Mouse (Mus musculus): ENCODE data around the gene Tmcc1. TPM values are rescaled to one million over a fixed set of nuclear protein-coding genes. Genes with fewer than 3 reads are reported as not detected.
A peak's percentile ranks its signal among the peaks of the same experiment; 100 is the strongest.
"Not testable (repeated sequence)": the region's sequence is repeated elsewhere in the genome, so short reads cannot be mapped to it uniquely, and the experiment has no call there.

Tmcc1 gene
- polyA plus RNA-seq, 1 experiment from 2014 or later, result 26.2 TPM

- H3K4me2 ChIP-seq (ENCODE audit: low read length), result no peak overlapping the region
- peaks cover 18% of the 10 kb centered on the region for H3K4me1 ChIP-seq (ENCODE audit: control insufficient read depth, insufficient read depth, low read length)
- no peaks in the 10 kb centered on the region for H3K9me3 ChIP-seq (ENCODE audit: control insufficient read depth, low read length)
- no peaks in the 10 kb centered on the region for H3K36me3 ChIP-seq (ENCODE audit: control insufficient read depth, insufficient read depth, low read length)
- H3K27me3 ChIP-seq (ENCODE audit: control insufficient read depth, insufficient read depth, low read length), result no peaks in the 10 kb centered on the region
- no peak overlapping the region for H3K9ac ChIP-seq (replicated peaks; ENCODE audit: low read length)
- H3K4me3 ChIP-seq (replicated peaks; ENCODE audit: low read depth, low read length), result no peak overlapping the region
- no peak overlapping the region for H3K27ac ChIP-seq (replicated peaks; ENCODE audit: low read depth, low read length)
- no peak for ATAC-seq (ENCODE audit: low FRiP score, low TSS enrichment)
- no peak for DNase-seq
Observed at GRCm38 (mm10) chr6:116074892-116075291, 118.4 kb downstream of the Tmcc1 start.

GRCm38 (mm10) chr6:116073610-116074009, 119.7 kb downstream of the Tmcc1 start:
- H3K4me3 ChIP-seq (replicated peaks; ENCODE audit: low read depth, low read length), result no peak overlapping the region
- WGBS, result 78% methylated on average over 4 of the region's 4 CpGs

GRCm38 (mm10) chr6:116072746-116073261, 120.5 kb downstream of the Tmcc1 start:
- H3K4me2 ChIP-seq (ENCODE audit: low read length), result no peak overlapping the region
- H3K9ac ChIP-seq (replicated peaks; ENCODE audit: low read length), result no peak overlapping the region
- H3K27me3 ChIP-seq (ENCODE audit: control insufficient read depth, insufficient read depth, low read length), result no peaks in the 10 kb centered on the region
- DNase-seq (peak; percentile 23), ATAC-seq (ENCODE audit: low FRiP score, low TSS enrichment) (no peak)
- H3K4me1 ChIP-seq (ENCODE audit: control insufficient read depth, insufficient read depth, low read length), result peaks cover 18% of the 10 kb centered on the region
- no peaks in the 10 kb centered on the region for H3K9me3 ChIP-seq (ENCODE audit: control insufficient read depth, low read length)
- WGBS, result 62% methylated on average over 8 of the region's 8 CpGs
- no peak overlapping the region for H3K27ac ChIP-seq (replicated peaks; ENCODE audit: low read depth, low read length)
- H3K36me3 ChIP-seq (ENCODE audit: control insufficient read depth, insufficient read depth, low read length), result no peaks in the 10 kb centered on the region
- no peak overlapping the region for H3K4me3 ChIP-seq (replicated peaks; ENCODE audit: low read depth, low read length)

More at GRCm38 (mm10) chr6:116073610-116074009, 119.7 kb downstream of the Tmcc1 start:
- Histone ChIP-seq H3K36me3 (ENCODE audit: control insufficient read depth, insufficient read depth, low read length) (no peaks in the 10 kb centered on the region), H3K4me2 (ENCODE audit: low read length) (no peak overlapping the region), H3K27me3 (ENCODE audit: control insufficient read depth, insufficient read depth, low read length) (no peaks in the 10 kb centered on the region), H3K9me3 (ENCODE audit: control insufficient read depth, low read length) (no peaks in the 10 kb centered on the region), H3K27ac (replicated peaks; ENCODE audit: low read depth, low read length) (no peak overlapping the region), H3K9ac (replicated peaks; ENCODE audit: low read length) (no peak overlapping the region), H3K4me1 (ENCODE audit: control insufficient read depth, insufficient read depth, low read length) (peaks cover 18% of the 10 kb centered on the region)
- DNase-seq (no peak), ATAC-seq (ENCODE audit: low FRiP score, low TSS enrichment) (no peak)

- DNase-seq, result no peak
- no peaks in the 10 kb centered on the region for H3K36me3 ChIP-seq (ENCODE audit: control insufficient read depth, insufficient read depth, low read length)
- no peak overlapping the region for H3K27ac ChIP-seq (replicated peaks; ENCODE audit: low read depth, low read length)
- WGBS, result 21% methylated on average over 6 of the region's 6 CpGs
- H3K4me3 ChIP-seq (replicated peaks; ENCODE audit: low read depth, low read length), result no peak overlapping the region
- peaks cover 18% of the 10 kb centered on the region for H3K4me1 ChIP-seq (ENCODE audit: control insufficient read depth, insufficient read depth, low read length)
- no peak overlapping the region for H3K9ac ChIP-seq (replicated peaks; ENCODE audit: low read length)
- no peak for ATAC-seq (ENCODE audit: low FRiP score, low TSS enrichment)
- H3K9me3 ChIP-seq (ENCODE audit: control insufficient read depth, low read length), result no peaks in the 10 kb centered on the region
- H3K4me2 ChIP-seq (ENCODE audit: low read length), result no peak overlapping the region
- no peaks in the 10 kb centered on the region for H3K27me3 ChIP-seq (ENCODE audit: control insufficient read depth, insufficient read depth, low read length)
Observed at GRCm38 (mm10) chr6:116072221-116072745, 121.0 kb downstream of the Tmcc1 start.

DNA sequence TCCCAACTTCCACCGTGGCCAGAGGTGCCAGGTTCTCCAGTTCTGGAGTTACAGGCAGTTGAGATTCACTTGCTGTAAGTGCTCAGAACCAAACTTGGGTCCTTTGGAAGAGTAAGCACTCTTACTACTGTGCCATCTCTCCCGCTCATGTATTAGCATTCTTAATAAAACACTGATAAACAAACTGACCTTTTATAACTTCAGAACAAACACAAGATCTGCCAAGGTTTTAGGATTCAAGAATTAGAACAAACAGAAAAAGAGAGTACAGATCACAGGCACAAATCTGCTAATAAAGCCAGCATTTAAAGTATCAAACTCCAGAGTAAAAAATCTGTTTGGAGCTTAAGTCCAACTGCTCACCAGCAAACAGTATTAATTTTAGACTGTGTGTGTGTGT, 121.5 kb downstream of the Tmcc1 start:
- no peak for ATAC-seq (ENCODE audit: low FRiP score, low TSS enrichment)
- H3K27me3 ChIP-seq (ENCODE audit: control insufficient read depth, insufficient read depth, low read length), result no peaks in the 10 kb centered on the region
- DNase-seq, result no peak
- no peak overlapping the region for H3K4me2 ChIP-seq (ENCODE audit: low read length)
- 89% methylated on average over 2 of the region's 2 CpGs for WGBS
- H3K4me1 ChIP-seq (ENCODE audit: control insufficient read depth, insufficient read depth, low read length), result peaks cover 18% of the 10 kb centered on the region
- H3K4me3 ChIP-seq (replicated peaks; ENCODE audit: low read depth, low read length), result no peak overlapping the region
- no peaks in the 10 kb centered on the region for H3K9me3 ChIP-seq (ENCODE audit: control insufficient read depth, low read length)
- no peak overlapping the region for H3K27ac ChIP-seq (replicated peaks; ENCODE audit: low read depth, low read length)
- no peaks in the 10 kb centered on the region for H3K36me3 ChIP-seq (ENCODE audit: control insufficient read depth, insufficient read depth, low read length)
- no peak overlapping the region for H3K9ac ChIP-seq (replicated peaks; ENCODE audit: low read length)

GRCm38 (mm10) chr6:116070558-116070957, 122.7 kb downstream of the Tmcc1 start:
- Histone ChIP-seq H3K9me3 (ENCODE audit: control insufficient read depth, low read length) (no peaks in the 10 kb centered on the region), H3K4me3 (replicated peaks; ENCODE audit: low read depth, low read length) (no peak overlapping the region), H3K36me3 (ENCODE audit: control insufficient read depth, insufficient read depth, low read length) (no peaks in the 10 kb centered on the region), H3K27me3 (ENCODE audit: control insufficient read depth, insufficient read depth, low read length) (no peaks in the 10 kb centered on the region), H3K27ac (replicated peaks; ENCODE audit: low read depth, low read length) (no peak overlapping the region), H3K4me2 (ENCODE audit: low read length) (no peak overlapping the region), H3K4me1 (ENCODE audit: control insufficient read depth, insufficient read depth, low read length) (peaks cover 18% of the 10 kb centered on the region), H3K9ac (replicated peaks; ENCODE audit: low read length) (no peak overlapping the region)
- WGBS, result 92% methylated on average over 3 of the region's 3 CpGs
- no peak for ATAC-seq (ENCODE audit: low FRiP score, low TSS enrichment)
- DNase-seq, result no peak

DNA sequence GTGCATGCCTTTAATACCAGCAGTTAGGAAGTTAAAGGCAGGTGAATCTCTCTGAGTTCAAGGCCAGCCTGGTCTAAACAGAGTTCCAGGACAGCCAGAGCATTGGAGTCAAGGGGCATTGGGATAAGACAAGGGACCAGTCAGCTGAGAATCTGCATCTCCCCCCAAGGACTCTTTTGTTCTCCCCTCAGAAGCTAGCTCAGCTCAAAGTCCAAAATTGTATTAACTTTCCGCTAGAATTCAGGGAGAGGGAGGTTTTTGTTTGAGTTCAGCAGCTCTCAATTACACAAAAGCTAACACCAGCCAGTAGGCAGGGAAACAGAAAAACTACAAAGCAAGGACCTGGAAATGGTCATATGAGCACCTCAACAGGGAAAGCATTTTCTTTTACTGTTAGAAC, 129.8 kb downstream of the Tmcc1 start:
- no peak for ATAC-seq (ENCODE audit: low FRiP score, low TSS enrichment)

DNA sequence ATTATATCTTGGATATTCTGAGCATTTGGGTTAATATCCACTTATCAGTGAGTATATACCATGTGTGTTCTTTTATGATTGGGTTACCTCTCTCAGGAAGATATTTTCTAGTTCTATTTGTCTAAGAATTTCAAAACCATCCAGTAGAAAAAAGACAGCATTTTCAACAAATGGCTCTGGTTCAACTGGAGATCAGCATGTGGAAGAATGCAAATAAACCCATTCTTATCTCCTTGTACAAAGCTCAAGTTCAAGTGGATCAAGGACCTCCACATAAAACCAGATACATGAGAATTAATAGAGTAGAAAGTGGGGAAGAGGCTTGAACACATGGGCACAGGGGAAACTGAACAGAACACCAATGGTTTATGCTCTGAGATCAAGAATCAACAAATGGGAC, 133.7 kb downstream of the Tmcc1 start:
- H3K4me1 ChIP-seq (ENCODE audit: control insufficient read depth, insufficient read depth, low read length), result peaks cover 12% of the 10 kb centered on the region
- not testable (repeated sequence) for H3K4me2 ChIP-seq (ENCODE audit: low read length); H3K27ac ChIP-seq (replicated peaks; ENCODE audit: low read depth, low read length); H3K27me3 ChIP-seq (ENCODE audit: control insufficient read depth, insufficient read depth, low read length); H3K36me3 ChIP-seq (ENCODE audit: control insufficient read depth, insufficient read depth, low read length); DNase-seq; H3K9me3 ChIP-seq (ENCODE audit: control insufficient read depth, low read length); ATAC-seq (ENCODE audit: low FRiP score, low TSS enrichment); H3K4me3 ChIP-seq (replicated peaks; ENCODE audit: low read depth, low read length); H3K9ac ChIP-seq (replicated peaks; ENCODE audit: low read length)

More for the DNA sequence above, 129.8 kb downstream of the Tmcc1 start:
- H3K27me3 ChIP-seq (ENCODE audit: control insufficient read depth, insufficient read depth, low read length), result no peaks in the 10 kb centered on the region
- no peak overlapping the region for H3K4me2 ChIP-seq (ENCODE audit: low read length)
- H3K9ac ChIP-seq (replicated peaks; ENCODE audit: low read length), result no peak overlapping the region
- H3K4me1 ChIP-seq (ENCODE audit: control insufficient read depth, insufficient read depth, low read length), result no peaks in the 10 kb centered on the region
- no peak overlapping the region for H3K27ac ChIP-seq (replicated peaks; ENCODE audit: low read depth, low read length)
- 45% methylated on average over 1 of the region's 1 CpGs for WGBS
- no peaks in the 10 kb centered on the region for H3K36me3 ChIP-seq (ENCODE audit: control insufficient read depth, insufficient read depth, low read length)
- H3K9me3 ChIP-seq (ENCODE audit: control insufficient read depth, low read length), result no peaks in the 10 kb centered on the region
- no peak for DNase-seq
- no peak overlapping the region for H3K4me3 ChIP-seq (replicated peaks; ENCODE audit: low read depth, low read length)

GRCm38 (mm10) chr6:116058541-116059300, 134.6 kb downstream of the Tmcc1 start:
- H3K4me2 ChIP-seq (ENCODE audit: low read length), result no peak overlapping the region
- peaks cover 12% of the 10 kb centered on the region for H3K4me1 ChIP-seq (ENCODE audit: control insufficient read depth, insufficient read depth, low read length)
- DNase-seq (no peak), ATAC-seq (ENCODE audit: low FRiP score, low TSS enrichment) (no peak)
- no peak overlapping the region for H3K4me3 ChIP-seq (replicated peaks; ENCODE audit: low read depth, low read length)
- no peak overlapping the region for H3K27ac ChIP-seq (replicated peaks; ENCODE audit: low read depth, low read length)
- 49% methylated on average over 3 of the region's 3 CpGs for WGBS
- no peaks in the 10 kb centered on the region for H3K27me3 ChIP-seq (ENCODE audit: control insufficient read depth, insufficient read depth, low read length)
- H3K9ac ChIP-seq (replicated peaks; ENCODE audit: low read length), result no peak overlapping the region
- no peaks in the 10 kb centered on the region for H3K36me3 ChIP-seq (ENCODE audit: control insufficient read depth, insufficient read depth, low read length)
- no peaks in the 10 kb centered on the region for H3K9me3 ChIP-seq (ENCODE audit: control insufficient read depth, low read length)
